Mouse (Mus musculus) adrenal gland, postnatal 10 days (tissue): ENCODE data around the gene Hc. TPM values are rescaled to one million over a fixed set of nuclear protein-coding genes. Genes with fewer than 3 reads are reported as not detected.

Experiments used
- DNase-seq: peaks from one replicate; pipeline ENCODE4 v3.0.0; 2021; ENCODE audit warnings: mixed read lengths
- total RNA-seq, 2 experiments: library from RNA; stranded (reverse); gene quantifications; 2 replicates each; pipeline ENCODE4 v1.2.3; 2021

The Hc gene
- total RNA-seq, 2 experiments from 2014 or later: 36.3 to 64.6 TPM

- no peak for DNase-seq
These were observed 4.0 kb downstream of the Hc start for GRCm38 (mm10) chr2:35057243-35057642.

GRCm38 (mm10) chr2:35048851-35049250, 12.4 kb downstream of the Hc start:
- DNase-seq: peak; percentile 39

DNA sequence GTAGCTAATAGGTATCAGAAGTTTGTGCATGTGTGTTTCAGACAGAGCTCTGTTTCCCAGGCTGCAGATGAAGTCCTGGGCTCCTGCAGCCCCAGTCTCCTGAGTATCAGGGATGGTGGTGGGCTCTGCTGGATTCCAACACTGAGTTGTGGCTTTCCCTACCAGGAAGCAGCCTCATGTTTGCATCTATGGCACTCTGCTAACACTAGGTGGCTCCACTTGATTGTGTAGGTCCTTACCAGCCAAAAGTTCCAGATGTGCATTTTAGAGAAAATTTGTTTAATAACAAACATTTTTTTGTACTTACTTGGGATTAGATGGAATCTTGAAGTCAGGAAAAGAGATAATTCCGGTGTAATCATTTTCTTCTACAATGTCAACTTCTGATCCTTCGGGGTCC, 16.3 kb downstream of the Hc start:
- DNase-seq: peak; percentile 22

DNA sequence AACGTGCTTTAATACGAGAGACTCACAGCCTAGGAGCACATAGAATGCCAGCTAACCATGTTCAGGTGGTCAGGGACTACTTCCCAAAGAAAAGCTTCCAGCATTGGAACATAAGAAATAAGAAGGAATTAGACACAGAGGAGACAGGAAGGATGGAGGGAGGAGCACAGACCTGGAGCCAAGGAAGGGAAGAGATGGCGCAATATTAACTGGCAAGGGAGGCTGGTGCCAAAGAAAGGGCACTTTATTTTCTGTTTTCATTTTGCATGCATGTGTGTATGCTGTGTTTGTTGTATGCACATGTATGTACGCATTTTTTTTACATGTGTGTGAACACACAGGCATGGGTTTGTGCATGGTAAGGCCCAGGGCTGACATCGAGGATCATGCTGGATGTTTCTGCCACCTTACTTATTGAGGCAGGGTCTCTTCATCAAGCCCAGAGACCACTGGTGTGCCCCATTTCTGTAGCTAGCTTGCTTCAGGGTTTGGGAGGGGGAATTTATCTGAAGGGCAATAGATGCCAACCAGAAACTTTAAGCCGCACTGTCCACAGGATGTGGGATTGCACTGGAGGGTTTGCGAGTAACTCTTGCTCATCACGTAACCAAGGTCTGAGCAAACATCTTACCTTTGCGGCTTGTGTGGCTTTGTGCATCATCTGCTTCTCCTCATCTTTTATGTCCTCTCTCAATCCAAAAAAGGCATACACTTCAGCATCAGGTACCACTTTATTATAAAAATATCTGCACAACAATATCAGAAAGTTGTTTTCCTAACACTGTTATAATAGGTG, 22.5 kb downstream of the Hc start:
- no peak for DNase-seq

- no peak for DNase-seq
These were observed 36.5 kb downstream of the Hc start for GRCm38 (mm10) chr2:35024646-35025154.

DNA sequence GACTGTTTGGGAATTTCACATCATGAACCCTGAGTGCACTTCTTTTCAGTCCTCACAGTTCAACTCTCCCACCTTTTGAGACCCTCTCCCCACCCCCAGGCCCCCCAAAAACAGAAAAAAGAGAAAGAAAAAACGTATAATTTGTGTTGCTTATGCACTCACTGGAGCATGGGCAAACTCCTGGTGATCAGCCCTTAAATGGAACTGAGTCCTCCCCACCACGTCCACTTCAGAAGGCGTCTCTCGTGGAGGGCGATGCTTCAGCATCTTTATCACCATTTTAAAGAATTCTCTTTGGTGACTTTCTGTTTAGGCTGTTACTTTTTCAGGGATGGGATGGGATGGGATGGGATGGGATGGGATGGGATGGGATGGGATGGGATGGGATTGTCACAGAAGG, 39.4 kb downstream of the Hc start:
- DNase-seq: no peak

DNA sequence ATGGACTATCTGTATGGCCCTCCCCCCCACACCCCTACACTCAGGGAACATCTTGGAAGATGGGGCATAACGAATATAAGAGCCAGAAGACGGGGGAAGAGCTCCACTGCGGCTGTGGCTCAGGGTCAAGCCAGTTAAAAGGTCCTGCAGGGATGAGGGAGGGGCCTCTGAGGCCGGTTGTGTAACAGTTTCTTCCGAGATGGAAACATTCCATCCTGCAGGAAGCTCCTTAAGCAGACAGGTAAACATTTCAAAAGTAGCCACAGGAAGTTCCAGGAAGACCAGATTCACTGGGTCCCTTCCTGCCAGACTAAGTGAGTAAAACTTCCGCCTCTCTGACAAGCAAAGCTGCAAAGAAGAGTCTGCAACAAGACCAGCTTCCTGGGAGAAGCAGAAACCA, 45.4 kb downstream of the Hc start:
- no peak for DNase-seq

DNA sequence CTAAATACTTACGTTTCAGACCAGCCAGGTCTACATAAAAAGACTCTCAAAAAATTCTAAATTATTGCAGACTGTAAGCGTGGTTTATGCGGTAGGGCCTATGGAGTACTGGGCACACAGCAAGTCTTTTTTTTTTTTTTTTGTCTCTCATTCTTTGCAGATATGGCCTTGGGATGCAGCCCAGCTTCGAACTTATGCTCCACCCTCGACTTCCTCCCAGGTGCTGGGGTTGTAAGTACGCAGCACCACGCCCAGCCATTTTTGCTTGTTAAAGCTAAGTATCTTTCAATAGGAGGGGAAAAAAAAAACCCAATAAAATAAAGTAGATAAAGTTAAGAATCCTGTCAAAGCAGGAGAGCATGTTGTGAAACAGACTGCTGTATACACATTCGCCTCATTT, 49.6 kb downstream of the Hc start:
- DNase-seq: no peak

DNA sequence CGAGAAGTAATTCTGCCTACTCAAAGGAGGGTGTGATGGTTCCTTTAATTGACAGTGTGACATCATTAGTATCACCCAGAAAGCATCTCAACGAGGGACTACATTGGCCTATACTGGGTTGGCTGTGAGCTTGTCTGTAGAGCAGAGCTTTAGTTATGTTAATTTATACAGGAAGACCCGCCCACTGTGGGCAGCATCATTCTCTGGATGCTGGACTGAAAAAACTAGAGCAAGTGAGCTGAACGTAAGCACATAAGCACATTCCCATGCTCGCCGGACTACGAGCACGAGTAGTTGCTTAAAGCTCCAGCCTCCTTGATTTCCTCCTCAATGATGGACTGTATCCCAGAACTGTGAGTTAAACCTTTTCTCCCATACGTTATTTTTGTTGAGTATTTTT, 62.3 kb downstream of the Hc start:
- no peak for DNase-seq

DNA sequence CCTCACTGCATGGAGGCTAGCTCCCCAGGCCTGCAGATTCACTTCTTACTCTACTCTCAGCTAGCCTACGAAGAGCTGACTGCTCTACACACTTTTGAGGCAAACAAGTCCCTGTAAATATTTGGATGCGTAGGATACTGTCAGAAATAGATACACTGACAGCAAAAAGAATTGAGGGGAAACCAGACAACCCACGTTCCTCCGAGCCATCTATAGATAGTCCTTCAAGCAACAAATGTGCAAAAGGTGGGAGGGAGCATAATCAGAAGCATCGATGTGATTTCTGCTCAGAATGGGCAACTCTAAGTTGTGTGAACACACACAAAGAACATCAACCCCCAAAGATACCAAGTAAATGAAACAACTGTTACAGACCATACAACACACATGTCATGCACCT, 64.7 kb downstream of the Hc start:
- no peak for DNase-seq

GRCm38 (mm10) chr2:34993696-34994356, 67.4 kb downstream of the Hc start:
- no peak for DNase-seq

- DNase-seq: no peak
These were observed 68.2 kb downstream of the Hc start for GRCm38 (mm10) chr2:34992729-34993695.

- DNase-seq: no peak
These were observed 69.3 kb downstream of the Hc start for GRCm38 (mm10) chr2:34991966-34992365.

GRCm38 (mm10) chr2:34989749-34990148, 71.5 kb downstream of the Hc start:
- no peak for DNase-seq

GRCm38 (mm10) chr2:34987595-34987994, 73.6 kb downstream of the Hc start:
- no peak for DNase-seq

GRCm38 (mm10) chr2:34984885-34985284, 76.4 kb downstream of the Hc start:
- no peak for DNase-seq

GRCm38 (mm10) chr2:34982906-34983698, 78.1 kb downstream of the Hc start:
- DNase-seq: peak; percentile 49

- no peak for DNase-seq
These were observed 79.0 kb downstream of the Hc start for GRCm38 (mm10) chr2:34982096-34982724.

DNA sequence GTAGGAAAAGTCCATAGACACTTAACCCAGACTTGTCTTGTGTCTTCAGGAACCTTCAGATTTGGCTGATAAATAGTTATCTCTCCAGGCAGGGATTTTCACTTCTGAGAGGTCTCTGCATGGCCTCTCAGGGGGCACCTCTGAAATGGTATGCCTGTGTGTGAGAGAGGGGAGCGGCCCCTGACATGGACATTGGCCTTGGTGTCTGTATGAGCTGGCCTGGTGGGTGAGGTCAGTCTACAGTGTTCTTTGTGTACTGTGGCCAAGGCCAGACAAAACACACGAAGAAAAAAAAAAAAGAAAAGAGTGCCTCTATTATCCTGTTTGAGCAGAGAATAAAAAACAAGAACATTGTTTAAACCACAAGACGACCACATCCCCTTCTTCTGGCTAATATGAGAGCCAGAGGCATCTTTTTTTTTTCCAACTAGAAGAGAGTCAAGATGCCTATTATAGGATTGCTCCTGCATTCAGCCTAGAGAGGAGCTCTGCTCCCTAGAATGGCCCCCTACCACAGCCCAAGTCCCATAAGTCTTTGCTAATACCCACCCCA, 81.7 kb downstream of the Hc start:
- no peak for DNase-seq

- DNase-seq: no peak
These were observed 83.0 kb downstream of the Hc start for GRCm38 (mm10) chr2:34978226-34978625.
